Mouse (Mus musculus): Measurements from ENCODE around the gene Slc8a1.

Slc8a1 gene

GRCm38 (mm10) chr17:81576893-81577292 lies 161.3 kb downstream of the Slc8a1 start:
- DNase-seq (ENCODE audit: low spot score in 2 of 2), result no peak

- DNase-seq (ENCODE audit: low spot score in 2 of 2), result no peak
Observed at GRCm38 (mm10) chr17:81565634-81566372, 172.4 kb downstream of the Slc8a1 start.

GRCm38 (mm10) chr17:81554052-81554734 lies 184.0 kb downstream of the Slc8a1 start:
- no peak for DNase-seq (ENCODE audit: low spot score in 2 of 2)

GRCm38 (mm10) chr17:81551856-81552635 lies 186.1 kb downstream of the Slc8a1 start:
- no peak for DNase-seq (ENCODE audit: low spot score in 2 of 2)

- no peak for DNase-seq (ENCODE audit: low spot score in 2 of 2)
Observed at GRCm38 (mm10) chr17:81550864-81551263, 187.3 kb downstream of the Slc8a1 start.

GRCm38 (mm10) chr17:81548016-81548415 lies 190.2 kb downstream of the Slc8a1 start:
- DNase-seq (ENCODE audit: low spot score in 2 of 2), result no peak

GRCm38 (mm10) chr17:81546525-81546924 lies 191.7 kb downstream of the Slc8a1 start:
- DNase-seq (ENCODE audit: low spot score in 2 of 2), result no peak

- DNase-seq (ENCODE audit: low spot score in 2 of 2), result no peak
Observed at GRCm38 (mm10) chr17:81546012-81546411, 192.2 kb downstream of the Slc8a1 start.

GRCm38 (mm10) chr17:81544926-81545325 lies 193.3 kb downstream of the Slc8a1 start:
- DNase-seq (ENCODE audit: low spot score in 2 of 2), result no peak

- no peak for DNase-seq (ENCODE audit: low spot score in 2 of 2)
Observed at GRCm38 (mm10) chr17:81542313-81543185, 195.6 kb downstream of the Slc8a1 start.

- DNase-seq (ENCODE audit: low spot score in 2 of 2), result no peak
Observed at GRCm38 (mm10) chr17:81538163-81539160, 199.7 kb downstream of the Slc8a1 start.

- DNase-seq (ENCODE audit: low spot score in 2 of 2), result no peak
Observed at GRCm38 (mm10) chr17:81536093-81536492, 202.1 kb downstream of the Slc8a1 start.

- DNase-seq (ENCODE audit: low spot score in 2 of 2), result no peak
Observed at GRCm38 (mm10) chr17:81529849-81530248, 208.3 kb downstream of the Slc8a1 start.

GRCm38 (mm10) chr17:81528940-81529339 lies 209.2 kb downstream of the Slc8a1 start:
- DNase-seq (ENCODE audit: low spot score in 2 of 2), result no peak

- DNase-seq (ENCODE audit: low spot score in 2 of 2), result no peak
Observed at GRCm38 (mm10) chr17:81526463-81526862, 211.7 kb downstream of the Slc8a1 start.

GRCm38 (mm10) chr17:81524826-81525225 lies 213.4 kb downstream of the Slc8a1 start:
- no peak for DNase-seq (ENCODE audit: low spot score in 2 of 2)

- DNase-seq (ENCODE audit: low spot score in 2 of 2), result no peak
Observed at GRCm38 (mm10) chr17:81523943-81524342, 214.2 kb downstream of the Slc8a1 start.

- no peak for DNase-seq (ENCODE audit: low spot score in 2 of 2)
Observed at GRCm38 (mm10) chr17:81518316-81519025, 219.7 kb downstream of the Slc8a1 start.

- no peak for DNase-seq (ENCODE audit: low spot score in 2 of 2)
Observed at GRCm38 (mm10) chr17:81516155-81516554, 222.0 kb downstream of the Slc8a1 start.

GRCm38 (mm10) chr17:81514022-81514421 lies 224.2 kb downstream of the Slc8a1 start:
- no peak for DNase-seq (ENCODE audit: low spot score in 2 of 2)
